Mouse (Mus musculus) lung, adult 2 months (tissue): ENCODE data around the gene Msi2.

Experiments
- CTCF ChIP-seq: fragments of 200-500 bp; IDR thresholded peaks from 2 replicates; pipeline ENCODE4 v1.5.1; 2011; ENCODE audit warnings: mild to moderate bottlenecking, low read length, control low read depth; ENCODE audit not compliant: insufficient read depth
- POLR2A ChIP-seq: fragments of 200-500 bp; IDR thresholded peaks from 2 replicates; pipeline ENCODE4 v1.6.1; 2011; ENCODE audit warnings: low read depth, mild to moderate bottlenecking, control low read depth, low read length, borderline replicate concordance; ENCODE audit errors: extremely low read depth

- no peak for TF ChIP-seq CTCF
- no peak for TF ChIP-seq POLR2A
These were observed 120.0 kb downstream of the Msi2 start for GRCm38 (mm10) chr11:88598150-88598847.
